Mouse (Mus musculus) erythroblast, embryonic 14.5 days (primary cell): ENCODE results near the gene Tbc1d8.

Experiments
- GATA1 ChIP-seq: IDR thresholded peaks from 2 replicates; pipeline ENCODE4 v1.6.1; 2012; ENCODE audit warnings: low read length, inconsistent platforms, mixed read lengths
- TAL1 ChIP-seq: IDR thresholded peaks from 3 replicates; pipeline ENCODE4 v1.6.1; 2012; ENCODE audit warnings: low read length, inconsistent platforms, mixed read lengths

GRCm38 (mm10) chr1:39454108-39454782 lies 24.3 kb downstream of the Tbc1d8 start:
- no peak for TF ChIP-seq TAL1
- no peak for TF ChIP-seq GATA1
